Mouse (Mus musculus) forebrain, embryonic 16.5 days (tissue): ENCODE results near the gene Scamp1. TPM values are rescaled to one million over a fixed set of nuclear protein-coding genes. Genes with fewer than 3 reads are reported as not detected.

Experiments used
- ATAC-seq: fragments of 200-750 bp; cut with Nextera tagmentation; 2 replicates; pipeline ENCODE4 v1.8.0; 2017; ENCODE audit warnings: mild to moderate bottlenecking, moderate library complexity
- H3K27ac ChIP-seq: fragments of 300-500 bp; sonication (generic); 2 replicates; pipeline ENCODE4 v1.5.1; 2014; ENCODE audit warnings: low read length, control low read depth
- H3K27me3 ChIP-seq: fragments of 300-500 bp; sonication (generic); replicated peaks from 2 replicates; pipeline ENCODE4 v1.6.1; 2014; ENCODE audit warnings: low read length; ENCODE audit not compliant: control insufficient read depth, insufficient read depth
- H3K36me3 ChIP-seq: fragments of 300-500 bp; sonication (generic); 2 replicates; pipeline ENCODE4 v1.6.1; 2014; ENCODE audit not compliant: control insufficient read depth, insufficient read depth
- H3K4me1 ChIP-seq: fragments of 300-500 bp; sonication (generic); replicated peaks from 2 replicates; pipeline ENCODE4 v1.6.1; 2014; ENCODE audit warnings: low read length; ENCODE audit not compliant: control insufficient read depth, insufficient read depth
- H3K4me2 ChIP-seq: fragments of 300-500 bp; sonication (generic); 2 replicates; pipeline ENCODE4 v1.6.1; 2014; ENCODE audit warnings: mild to moderate bottlenecking, low read length, control low read depth
- H3K4me3 ChIP-seq: fragments of 300-500 bp; sonication (generic); replicated peaks from 2 replicates; pipeline ENCODE4 v1.5.1; 2014; ENCODE audit warnings: mild to moderate bottlenecking, low read length, control low read depth
- H3K9ac ChIP-seq: fragments of 300-500 bp; sonication (generic); replicated peaks from 2 replicates; pipeline ENCODE4 v1.6.1; 2014; ENCODE audit warnings: low read depth, low read length, control low read depth
- H3K9me3 ChIP-seq: fragments of 300-500 bp; sonication (generic); 2 replicates; pipeline ENCODE4 v1.6.1; 2016; ENCODE audit warnings: low read length; ENCODE audit not compliant: control insufficient read depth
- WGBS: fragments of 180-500 bp; shearing (Covaris S2); extraction: QIAGEN DNeasy Blood & Tissue Kit; methylation state at CpG from one replicate; pipeline ENCODE4 v1.1.7; 2014; 5-methylcytosine and 5-hydroxymethylcytosine counted together
- polyA plus RNA-seq: library from polyadenylated mRNA; unstranded; fragments of >200 nt; fragmentation: Nextera tagmentation; extraction: Ambion mirVana; gene quantifications from 2 replicates; pipeline ENCODE4 v1.2.1, GENCODE M21; 2015

Scamp1 gene
- polyA plus RNA-seq, 1 experiment from 2014 or later: 132 TPM

- Histone ChIP-seq H3K9me3 (no peaks in the 10 kb centered on the region), H3K36me3 (no peaks in the 10 kb centered on the region), H3K4me3 (no peak overlapping the region), H3K9ac (no peak overlapping the region), H3K27ac (no peak overlapping the region), H3K27me3 (no peaks in the 10 kb centered on the region), H3K4me1 (peaks cover 5% of the 10 kb centered on the region; the same call in 1 of the 2 replicates), H3K4me2 (no peak overlapping the region)
- WGBS: 91% methylated on average over 4 of the region's 4 CpGs
- ATAC-seq: no peak
Observed at GRCm38 (mm10) chr13:94193227-94193626, 92.4 kb downstream of the Scamp1 start.

DNA sequence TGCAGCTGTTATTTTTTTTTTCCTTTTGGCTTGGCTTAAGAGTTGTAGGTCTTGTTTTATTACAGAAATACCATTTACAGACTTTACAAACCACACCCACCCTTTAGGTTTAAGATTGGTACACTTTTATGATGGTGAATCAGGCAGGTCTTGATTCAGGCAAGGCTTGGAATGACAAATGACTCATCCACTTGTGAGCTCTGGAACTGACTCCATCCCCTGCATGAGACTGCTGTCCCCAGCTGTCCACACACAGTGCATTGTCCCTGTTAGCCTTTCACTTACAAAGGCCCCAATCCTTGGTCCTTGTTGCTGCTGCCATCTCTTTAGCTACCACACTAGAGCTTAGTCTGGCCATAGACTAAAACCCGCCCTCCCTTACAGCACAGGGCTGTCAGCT, 95.3 kb downstream of the Scamp1 start:
- Histone ChIP-seq H3K9me3 (no peaks in the 10 kb centered on the region), H3K27ac (no peak overlapping the region), H3K4me3 (no peak overlapping the region), H3K9ac (no peak overlapping the region), H3K27me3 (no peaks in the 10 kb centered on the region), H3K36me3 (no peaks in the 10 kb centered on the region), H3K4me1 (peaks cover 16% of the 10 kb centered on the region), H3K4me2 (no peak overlapping the region)
- no peak for ATAC-seq
- 81% methylated on average over 1 of the region's 1 CpGs for WGBS

- Histone ChIP-seq H3K27me3 (no peaks in the 10 kb centered on the region), H3K9ac (no peak overlapping the region), H3K4me1 (peaks cover 16% of the 10 kb centered on the region), H3K4me2 (no peak overlapping the region), H3K27ac (no peak overlapping the region), H3K4me3 (no peak overlapping the region), H3K9me3 (no peaks in the 10 kb centered on the region), H3K36me3 (no peaks in the 10 kb centered on the region)
- no peak; the same call in 1 of the 2 replicates for ATAC-seq
- WGBS: 14% methylated on average over 10 of the region's 10 CpGs
Observed at GRCm38 (mm10) chr13:94188200-94189086, 97.2 kb downstream of the Scamp1 start.

DNA sequence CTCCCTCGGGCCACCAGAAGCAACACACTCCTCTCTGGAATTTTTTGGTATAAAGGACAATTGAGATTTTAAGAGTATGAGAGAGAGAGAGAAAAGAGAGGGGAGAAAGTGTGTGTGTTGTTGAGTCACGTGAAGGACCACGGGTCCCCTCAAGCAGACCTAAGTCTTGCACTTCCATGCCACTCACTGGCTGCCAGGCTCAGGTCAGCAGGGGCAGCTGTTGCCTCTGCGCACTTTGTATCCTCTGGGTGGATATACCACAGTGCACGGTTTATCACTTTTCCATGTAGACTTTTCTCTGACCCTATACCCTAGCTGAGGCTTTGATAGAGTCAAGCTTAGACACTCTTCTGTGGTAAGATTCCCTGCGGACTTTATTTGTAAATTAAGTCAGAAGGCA, 100.0 kb downstream of the Scamp1 start:
- peaks cover 16% of the 10 kb centered on the region for H3K4me1 ChIP-seq
- no peak overlapping the region for H3K27ac ChIP-seq
- no peaks in the 10 kb centered on the region for H3K36me3 ChIP-seq
- no peak overlapping the region for H3K4me2 ChIP-seq
- no peaks in the 10 kb centered on the region for H3K27me3 ChIP-seq
- 90% methylated on average over 5 of the region's 6 CpGs for WGBS
- ATAC-seq: no peak
- H3K9me3 ChIP-seq: no peaks in the 10 kb centered on the region
- H3K9ac ChIP-seq: no peak overlapping the region
- H3K4me3 ChIP-seq: no peak overlapping the region

DNA sequence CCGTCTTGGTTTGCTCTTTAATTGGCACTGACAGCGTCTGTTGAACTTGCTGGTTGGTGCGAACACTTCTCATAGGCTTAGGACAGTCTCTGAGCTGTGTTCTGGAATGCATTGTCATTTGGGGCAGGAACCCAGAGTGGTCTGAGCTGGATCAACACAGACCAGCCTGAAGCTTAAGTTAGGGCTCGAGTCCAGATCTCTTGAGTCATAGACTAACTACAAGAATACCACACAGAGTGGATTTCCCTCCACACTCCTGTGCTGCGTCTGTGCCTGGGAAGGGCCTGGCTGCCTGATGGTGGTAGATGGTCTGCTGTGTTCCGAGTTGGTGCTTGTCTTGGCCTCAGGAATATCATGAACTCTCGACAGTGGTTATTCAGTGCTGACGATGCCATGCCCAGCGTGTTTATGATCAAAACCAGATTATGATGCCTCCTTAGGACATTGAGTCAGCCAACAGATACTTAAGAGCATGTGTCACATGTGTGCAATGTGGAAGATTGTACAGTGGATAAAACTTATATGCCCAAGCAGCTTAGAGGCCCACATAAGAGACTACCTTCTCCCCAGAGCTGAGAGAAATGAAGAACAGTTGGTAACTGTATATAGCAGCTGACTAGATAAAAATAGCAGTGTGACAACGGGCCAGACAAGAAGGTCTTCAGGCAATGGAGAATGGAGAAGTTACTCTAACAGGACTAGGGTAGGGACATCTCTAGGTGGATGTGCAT, 100.8 kb downstream of the Scamp1 start:
- Histone ChIP-seq H3K4me1 (peaks cover 18% of the 10 kb centered on the region), H3K9me3 (no peaks in the 10 kb centered on the region), H3K9ac (no peak overlapping the region), H3K36me3 (no peaks in the 10 kb centered on the region), H3K4me2 (no peak overlapping the region), H3K4me3 (no peak overlapping the region), H3K27ac (no peak overlapping the region), H3K27me3 (no peaks in the 10 kb centered on the region)
- ATAC-seq: no peak
- 87% methylated on average over 10 of the region's 10 CpGs for WGBS

DNA sequence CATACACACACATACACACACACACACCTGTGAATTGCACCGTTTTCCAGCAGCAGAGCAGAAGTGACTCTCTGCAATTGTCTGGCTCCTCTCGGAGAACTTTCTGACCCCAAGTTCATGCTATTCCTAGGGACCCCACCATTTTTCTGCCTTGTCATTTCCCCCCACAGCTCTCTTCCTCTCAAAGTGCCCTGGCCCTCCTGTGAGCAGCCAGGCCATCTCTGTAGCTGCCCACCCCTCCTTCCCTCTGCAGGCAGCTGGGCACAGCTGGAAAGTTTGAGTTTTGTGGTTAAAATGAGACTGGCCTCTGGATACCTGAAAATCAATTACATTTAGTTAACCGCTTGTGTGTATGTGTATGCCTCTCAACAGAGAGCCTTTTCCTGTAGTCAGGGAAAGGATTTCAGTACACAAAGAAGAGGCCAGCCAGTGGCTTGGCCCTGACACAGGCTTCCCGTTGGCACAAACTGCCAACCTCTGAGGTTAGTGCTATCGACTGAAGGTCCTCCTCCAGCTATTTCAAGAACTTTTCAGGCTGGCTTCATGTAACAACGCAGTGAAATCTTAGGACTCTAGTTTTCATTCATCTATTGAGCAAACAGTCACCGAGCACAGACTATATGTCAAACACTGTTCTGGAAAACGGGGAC, 102.2 kb downstream of the Scamp1 start:
- Histone ChIP-seq H3K27me3 (no peaks in the 10 kb centered on the region), H3K4me3 (no peak overlapping the region), H3K4me1 (peaks cover 26% of the 10 kb centered on the region), H3K27ac (no peak overlapping the region), H3K4me2 (no peak overlapping the region), H3K9ac (no peak overlapping the region), H3K36me3 (no peaks in the 10 kb centered on the region), H3K9me3 (no peaks in the 10 kb centered on the region)
- WGBS: 85% methylated on average over 8 of the region's 8 CpGs
- ATAC-seq: no peak

GRCm38 (mm10) chr13:94182026-94182425, 103.6 kb downstream of the Scamp1 start:
- Histone ChIP-seq H3K4me3 (no peak overlapping the region), H3K27ac (no peak overlapping the region), H3K4me2 (no peak overlapping the region), H3K4me1 (peaks cover 22% of the 10 kb centered on the region), H3K27me3 (no peaks in the 10 kb centered on the region), H3K9me3 (no peaks in the 10 kb centered on the region), H3K9ac (no peak overlapping the region), H3K36me3 (no peaks in the 10 kb centered on the region)
- no peak for ATAC-seq
- 75% methylated on average over 5 of the region's 5 CpGs for WGBS

GRCm38 (mm10) chr13:94180477-94181420, 104.9 kb downstream of the Scamp1 start:
- WGBS: 93% methylated on average over 5 of the region's 5 CpGs
- H3K9me3 ChIP-seq: no peaks in the 10 kb centered on the region
- no peak overlapping the region for H3K27ac ChIP-seq
- H3K4me1 ChIP-seq: peaks cover 20% of the 10 kb centered on the region
- no peak overlapping the region for H3K9ac ChIP-seq
- ATAC-seq: no peak
- no peak overlapping the region for H3K4me3 ChIP-seq
- no peaks in the 10 kb centered on the region for H3K36me3 ChIP-seq
- no peak overlapping the region for H3K4me2 ChIP-seq
- no peaks in the 10 kb centered on the region for H3K27me3 ChIP-seq
